Mouse (Mus musculus) liver, postnatal 0 days (tissue): ENCODE data around the gene Celsr3. TPM values are rescaled to one million over a fixed set of nuclear protein-coding genes. Genes with fewer than 3 reads are reported as not detected.

Experiments used
- ATAC-seq: fragments of 200-750 bp; cut with Nextera tagmentation; 2 replicates; pipeline ENCODE4 v1.8.0; 2017; ENCODE audit warnings: mild to moderate bottlenecking, moderate library complexity
- DNase-seq: peaks from one replicate; pipeline ENCODE4 v3.0.0-alpha.2; 2016
- H3K27ac ChIP-seq: fragments of 300-500 bp; sonication (generic); 2 replicates; pipeline ENCODE4 v1.5.1; 2014; ENCODE audit warnings: antibody characterized with exemption, moderate library complexity, mild to moderate bottlenecking, low read depth
- H3K27me3 ChIP-seq: fragments of 300-500 bp; sonication (generic); 2 replicates; pipeline ENCODE4 v1.6.1; 2014; ENCODE audit warnings: low read length, control low read depth, mixed read lengths; ENCODE audit not compliant: insufficient read depth
- H3K36me3 ChIP-seq: fragments of 300-500 bp; sonication (generic); replicated peaks from 2 replicates; pipeline ENCODE4 v1.6.1; 2014; ENCODE audit warnings: mild to moderate bottlenecking, control low read depth, low read length, moderate library complexity, mixed read lengths; ENCODE audit not compliant: insufficient read depth
- H3K4me1 ChIP-seq: fragments of 300-500 bp; sonication (generic); 2 replicates; pipeline ENCODE4 v1.6.1; 2014; ENCODE audit warnings: antibody characterized with exemption, mild to moderate bottlenecking, control low read depth; ENCODE audit not compliant: insufficient read depth
- H3K4me2 ChIP-seq: fragments of 300-500 bp; sonication (generic); 2 replicates; pipeline ENCODE4 v1.6.1; 2014; ENCODE audit warnings: low read depth, mild to moderate bottlenecking, low read length, moderate library complexity, mixed read lengths
- H3K4me3 ChIP-seq: fragments of 300-500 bp; sonication (generic); 2 replicates; pipeline ENCODE4 v1.5.1; 2014; ENCODE audit warnings: low read depth, low read length
- H3K9ac ChIP-seq: fragments of 300-500 bp; sonication (generic); replicated peaks from 2 replicates; pipeline ENCODE4 v1.6.1; 2014; ENCODE audit warnings: mild to moderate bottlenecking, moderate library complexity
- H3K9me3 ChIP-seq: fragments of 300-500 bp; sonication (generic); 2 replicates; pipeline ENCODE4 v1.6.1; 2016; ENCODE audit warnings: mild to moderate bottlenecking, control low read depth, low read length, mixed read lengths
- CTCF ChIP-seq: sonication (generic); IDR thresholded peaks from 2 replicates; pipeline ENCODE4 v1.5.1; 2016; ENCODE audit warnings: antibody characterized with exemption, low read depth
- EP300 ChIP-seq: IDR thresholded peaks from 2 replicates; pipeline ENCODE4 v1.6.1; 2016; ENCODE audit warnings: antibody characterized with exemption, low read depth, mild to moderate bottlenecking
- WGBS: fragments of 180-500 bp; shearing (Covaris S2); extraction: QIAGEN DNeasy Blood & Tissue Kit; methylation state at CpG from one replicate; pipeline ENCODE4 v1.1.7; 2014; ENCODE audit not compliant: insufficient replicate concordance; 5-methylcytosine and 5-hydroxymethylcytosine counted together
- polyA plus RNA-seq: library from polyadenylated mRNA; unstranded; fragments of >200 nt; fragmentation: Nextera tagmentation; extraction: Ambion mirVana; gene quantifications from 2 replicates; pipeline ENCODE4 v1.2.1, GENCODE M21; 2015

Gene Celsr3
- polyA plus RNA-seq, 1 experiment from 2014 or later, result 0.23 TPM

DNA sequence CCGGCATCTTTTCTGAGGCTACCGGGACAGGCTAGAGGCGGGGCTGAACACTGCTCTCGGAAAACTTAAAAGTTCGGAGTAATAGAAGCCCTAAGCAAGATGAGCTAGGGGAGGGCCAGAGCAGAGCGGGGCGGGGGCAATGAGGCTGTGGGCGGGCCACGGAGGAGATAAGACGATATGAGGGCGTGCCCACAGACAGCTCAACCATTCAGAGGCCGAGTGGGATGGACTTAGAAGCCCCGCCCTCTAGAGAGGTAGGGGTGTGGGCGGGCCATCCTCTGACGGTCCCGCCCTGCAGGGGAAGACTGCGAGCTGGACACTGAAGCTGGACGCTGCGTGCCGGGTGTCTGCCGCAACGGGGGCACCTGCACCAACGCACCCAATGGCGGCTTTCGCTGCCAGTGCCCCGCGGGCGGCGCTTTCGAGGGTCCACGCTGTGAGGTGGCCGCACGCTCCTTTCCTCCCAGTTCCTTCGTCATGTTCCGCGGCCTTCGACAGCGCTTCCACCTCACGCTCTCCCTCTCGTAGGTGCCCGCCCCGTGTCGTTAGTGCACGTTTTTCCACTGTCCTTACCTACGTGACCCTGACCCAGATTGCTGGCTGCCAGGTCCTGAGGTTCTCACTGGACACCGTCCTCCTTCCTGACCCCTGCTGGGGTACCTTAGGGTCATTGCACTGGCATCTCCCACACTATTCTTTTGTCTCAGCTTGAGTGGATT lies 6.4 kb downstream of the Celsr3 start:
- H3K4me2 ChIP-seq, result peak overlapping the region; percentile 74
- no peaks in the 10 kb centered on the region for H3K36me3 ChIP-seq
- peaks cover 21% of the 10 kb centered on the region for H3K4me1 ChIP-seq
- H3K4me3 ChIP-seq, result peak overlapping the region; percentile 49
- H3K9me3 ChIP-seq, result no peaks in the 10 kb centered on the region
- 5% methylated on average over 46 of the region's 46 CpGs for WGBS
- peak overlapping the region; percentile 36; the same call in 1 of the 2 replicates for H3K9ac ChIP-seq
- peak; percentile 92 for DNase-seq
- TF ChIP-seq CTCF (no peak), EP300 (no peak)
- ATAC-seq, result peak; percentile 99
- peaks cover 59% of the 10 kb centered on the region for H3K27me3 ChIP-seq
- H3K27ac ChIP-seq, result peak overlapping the region; percentile 52; the same call in 1 of the 2 replicates

DNA sequence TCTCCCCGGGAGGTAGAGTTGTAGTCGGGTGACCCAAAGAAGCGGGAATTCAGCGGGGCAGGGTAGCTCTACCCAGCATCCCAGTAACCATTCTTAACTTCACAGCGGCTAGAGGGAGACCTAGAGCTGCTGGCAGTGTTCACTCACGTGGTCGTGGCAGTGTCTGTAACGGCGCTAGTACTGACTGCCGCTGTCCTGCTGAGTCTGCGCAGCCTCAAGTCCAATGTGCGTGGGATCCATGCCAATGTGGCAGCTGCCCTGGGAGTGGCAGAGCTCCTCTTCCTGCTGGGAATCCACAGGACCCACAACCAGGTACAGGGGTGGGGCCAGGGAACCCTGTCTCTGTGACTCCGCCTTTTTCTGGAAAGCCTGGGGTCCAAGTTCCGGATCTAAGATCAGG lies 16.9 kb downstream of the Celsr3 start:
- H3K4me2 ChIP-seq, result no peak overlapping the region
- peak; percentile 55 for DNase-seq
- peak; percentile 77 for ATAC-seq
- no peaks in the 10 kb centered on the region for H3K9me3 ChIP-seq
- WGBS, result 16% methylated on average over 14 of the region's 14 CpGs
- no peak for TF ChIP-seq EP300
- peak; percentile 53 for TF ChIP-seq CTCF
- no peaks in the 10 kb centered on the region for H3K27me3 ChIP-seq
- no peak overlapping the region for H3K9ac ChIP-seq
- no peaks in the 10 kb centered on the region for H3K4me1 ChIP-seq
- H3K27ac ChIP-seq, result no peak overlapping the region
- H3K4me3 ChIP-seq, result no peak overlapping the region
- no peaks in the 10 kb centered on the region for H3K36me3 ChIP-seq

DNA sequence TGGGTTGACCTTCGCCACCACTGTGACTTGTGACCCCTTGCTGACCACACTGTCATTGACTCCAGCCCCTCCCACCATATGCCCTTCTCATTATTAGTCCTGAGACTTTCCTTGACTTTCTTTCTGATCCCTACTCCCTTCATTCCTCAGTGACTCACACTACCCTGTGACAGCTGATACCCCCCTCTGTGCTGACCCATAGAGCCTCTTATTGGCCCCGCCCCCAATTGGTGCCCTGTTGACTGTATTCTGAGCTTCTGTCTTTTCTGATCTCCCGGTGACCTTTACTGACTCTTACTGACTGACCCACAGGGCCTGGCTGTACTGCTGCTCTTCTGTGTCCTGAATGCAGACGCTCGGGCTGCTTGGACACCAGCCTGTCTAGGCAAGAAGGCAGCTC lies 19.3 kb downstream of the Celsr3 start:
- Histone ChIP-seq H3K36me3 (no peaks in the 10 kb centered on the region), H3K27me3 (no peaks in the 10 kb centered on the region), H3K4me3 (no peak overlapping the region), H3K9ac (no peak overlapping the region), H3K4me1 (no peaks in the 10 kb centered on the region), H3K9me3 (no peaks in the 10 kb centered on the region), H3K27ac (no peak overlapping the region), H3K4me2 (no peak overlapping the region)
- no peak for ATAC-seq
- TF ChIP-seq CTCF, result no peak
- no peak for TF ChIP-seq EP300
- 65% methylated on average over 5 of the region's 5 CpGs for whole genome bisulfite sequencing
- DNase-seq, result no peak

DNA sequence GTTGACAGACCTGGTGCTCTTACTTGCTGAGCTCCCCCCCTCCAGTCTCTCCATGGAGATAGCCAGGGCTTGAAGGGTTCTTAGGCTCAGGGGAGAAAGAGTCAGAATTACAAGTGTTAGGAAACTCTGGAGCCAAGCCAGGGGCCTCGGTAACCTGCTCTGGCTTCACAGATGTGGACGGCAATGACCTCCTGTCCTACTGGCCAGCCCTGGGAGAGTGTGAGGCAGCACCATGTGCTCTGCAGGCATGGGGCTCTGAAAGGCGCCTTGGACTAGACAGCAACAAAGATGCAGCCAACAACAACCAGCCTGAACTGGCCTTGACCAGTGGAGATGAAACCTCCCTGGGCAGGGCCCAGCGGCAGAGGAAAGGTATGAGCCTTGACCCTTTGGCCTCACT lies 21.3 kb downstream of the Celsr3 start:
- H3K27ac ChIP-seq, result no peak overlapping the region
- WGBS, result 62% methylated on average over 4 of the region's 4 CpGs
- no peak for TF ChIP-seq CTCF
- no peak for TF ChIP-seq EP300
- no peaks in the 10 kb centered on the region for H3K27me3 ChIP-seq
- no peak overlapping the region for H3K9ac ChIP-seq
- H3K36me3 ChIP-seq, result no peaks in the 10 kb centered on the region
- DNase-seq (no peak), ATAC-seq (peak; percentile 39; the same call in 1 of the 2 replicates)
- no peaks in the 10 kb centered on the region for H3K4me1 ChIP-seq
- no peak overlapping the region for H3K4me3 ChIP-seq
- H3K9me3 ChIP-seq, result no peaks in the 10 kb centered on the region
- no peak overlapping the region for H3K4me2 ChIP-seq

DNA sequence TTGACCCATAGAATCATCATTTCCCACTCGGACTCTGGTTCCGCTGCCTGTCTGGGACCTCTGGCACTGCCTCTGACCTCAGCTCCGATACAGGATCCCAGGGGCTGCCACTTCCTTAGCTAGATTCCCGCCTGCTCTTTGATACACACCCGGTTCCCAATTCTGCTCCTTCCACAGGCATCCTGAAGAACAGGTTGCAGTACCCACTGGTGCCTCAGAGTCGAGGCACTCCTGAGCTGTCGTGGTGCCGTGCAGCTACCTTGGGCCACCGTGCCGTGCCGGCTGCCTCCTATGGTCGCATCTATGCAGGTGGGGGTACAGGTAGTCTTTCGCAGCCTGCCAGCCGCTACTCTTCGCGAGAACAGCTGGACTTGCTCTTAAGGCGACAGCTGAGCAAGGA lies 22.3 kb downstream of the Celsr3 start:
- Histone ChIP-seq H3K9me3 (no peaks in the 10 kb centered on the region), H3K36me3 (no peaks in the 10 kb centered on the region), H3K9ac (no peak overlapping the region), H3K4me1 (peaks cover 6% of the 10 kb centered on the region), H3K27me3 (no peaks in the 10 kb centered on the region), H3K27ac (no peak overlapping the region), H3K4me2 (no peak overlapping the region), H3K4me3 (no peak overlapping the region)
- no peak for TF ChIP-seq EP300
- no peak for TF ChIP-seq CTCF
- no peak for DNase-seq
- WGBS, result 70% methylated on average over 17 of the region's 17 CpGs
- no peak for ATAC-seq

DNA sequence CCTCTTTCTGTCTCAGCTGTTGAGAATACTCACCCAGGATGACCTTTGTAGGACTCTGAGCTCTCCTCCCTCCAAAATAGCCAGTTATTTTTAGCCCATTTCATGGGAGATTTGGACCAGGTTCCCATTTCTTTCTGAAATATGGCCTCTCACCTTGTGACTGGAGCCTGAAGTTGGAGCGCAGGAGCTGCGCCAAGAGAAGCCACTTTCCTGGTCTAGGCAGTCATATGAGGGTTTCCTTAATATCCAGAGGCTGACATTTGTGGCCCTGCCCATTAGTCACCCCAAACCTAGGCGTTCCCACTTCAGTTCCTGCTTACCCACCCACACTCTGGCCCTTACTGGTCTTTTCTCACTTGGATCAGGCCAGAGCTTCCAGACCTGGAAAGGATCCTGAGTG lies 26.9 kb downstream of the Celsr3 start, which contains the start of gene Slc26a6:
TSS of gene Slc26a6 (plus strand) at position 308 of the 400 bp plus-strand sequence.
- Histone ChIP-seq H3K4me3 (peak within 1 kb of the TSS; percentile 69), H3K27ac (peak within 1 kb of the TSS; percentile 80), H3K4me2 (peak within 1 kb of the TSS; percentile 100), H3K4me1 (peaks cover 22% of the 10 kb centered on the region), H3K9me3 (no peaks in the 10 kb centered on the region), H3K9ac (peak within 1 kb of the TSS; percentile 75), H3K36me3 (0 out of 2 replicates have a peak, but pooled peaks cover under 1% of the 10 kb centered on the region), H3K27me3 (no peaks in the 10 kb centered on the region)
- WGBS, result 77% methylated on average over 3 of the region's 3 CpGs
- no peak for ATAC-seq
- TF ChIP-seq EP300 (no peak), CTCF (no peak)
- no peak for DNase-seq
